Mouse (Mus musculus): Measurements from ENCODE around the gene Coasy.

GRCm38 (mm10) chr11:101119131-101119760 is 36.9 kb downstream of the Coasy start:
- no peak for TF ChIP-seq GATA1 (IDR thresholded peaks at IDR 0.05; ENCODE audit: low read length)
- TF ChIP-seq TAL1 (IDR thresholded peaks at IDR 0.05; ENCODE audit: low read length) = no peak

Measured in erythroblast, embryonic 14.5 days (primary cell).